Mouse (Mus musculus) inflammation-experienced regulatory T-cells, adult 6 months (primary cell): ENCODE measurements around the gene Rps6kb1. TPM values are rescaled to one million over a fixed set of nuclear protein-coding genes. Genes with fewer than 3 reads are reported as not detected.

Experiments
- ATAC-seq: one replicate; pipeline ENCODE4 v1.8.0; 2017
- polyA plus RNA-seq, 3 experiments: library from polyadenylated mRNA; unstranded; fragments of 100-300 nt; shearing (Covaris generic); gene quantifications; one replicate each; pipeline ENCODE4 v1.2.1; 2017

The Rps6kb1 gene
- polyA plus RNA-seq, 3 experiments from 2014 or later, result 56.3 to 59.1 (median 57.3) TPM

GRCm38 (mm10) chr11:86580319-86581113, 35.9 kb upstream of the Rps6kb1 start:
- ATAC-seq, result no peak

- no peak for ATAC-seq
Observed at GRCm38 (mm10) chr11:86579731-86580318, 35.2 kb upstream of the Rps6kb1 start.

- ATAC-seq, result peak; percentile 31
Observed at GRCm38 (mm10) chr11:86578809-86579730, 34.5 kb upstream of the Rps6kb1 start.

- ATAC-seq, result no peak
Observed at GRCm38 (mm10) chr11:86578106-86578808, 33.7 kb upstream of the Rps6kb1 start.

GRCm38 (mm10) chr11:86577231-86577630, 32.6 kb upstream of the Rps6kb1 start:
- peak; percentile 38 for ATAC-seq

- no peak for ATAC-seq
Observed at GRCm38 (mm10) chr11:86575632-86576378, 31.2 kb upstream of the Rps6kb1 start.

GRCm38 (mm10) chr11:86574408-86574807, 29.8 kb upstream of the Rps6kb1 start:
- no peak for ATAC-seq

- peak; percentile 49 for ATAC-seq
Observed at GRCm38 (mm10) chr11:86573646-86574231, 29.1 kb upstream of the Rps6kb1 start.

- ATAC-seq, result no peak
Observed at GRCm38 (mm10) chr11:86572623-86573022, 28.0 kb upstream of the Rps6kb1 start.

GRCm38 (mm10) chr11:86571871-86572270, 27.3 kb upstream of the Rps6kb1 start:
- no peak for ATAC-seq

- no peak for ATAC-seq
Observed at GRCm38 (mm10) chr11:86571047-86571855, 26.6 kb upstream of the Rps6kb1 start.

- ATAC-seq, result no peak
Observed at GRCm38 (mm10) chr11:86570261-86570746, 25.7 kb upstream of the Rps6kb1 start.

- ATAC-seq, result peak; percentile 74
Observed at GRCm38 (mm10) chr11:86568425-86568824, 23.8 kb upstream of the Rps6kb1 start.

GRCm38 (mm10) chr11:86558258-86558657, 13.7 kb upstream of the Rps6kb1 start:
- ATAC-seq, result no peak

- no peak for ATAC-seq
Observed at GRCm38 (mm10) chr11:86553525-86553924, 8.9 kb upstream of the Rps6kb1 start.

GRCm38 (mm10) chr11:86547412-86547811, 2.8 kb upstream of the Rps6kb1 start:
- ATAC-seq, result no peak

GRCm38 (mm10) chr11:86545556-86545955, 951 bp upstream of the Rps6kb1 start:
- no peak for ATAC-seq

- ATAC-seq, result no peak
Observed at GRCm38 (mm10) chr11:86543960-86544638, 506 bp downstream of the Rps6kb1 start.

GRCm38 (mm10) chr11:86542851-86543250, 1.8 kb downstream of the Rps6kb1 start:
- ATAC-seq, result no peak

- ATAC-seq, result no peak
Observed at GRCm38 (mm10) chr11:86540476-86540845, 4.1 kb downstream of the Rps6kb1 start.
